Mouse (Mus musculus) testis, adult 2 months (tissue): ENCODE results near the gene Cacnb3.

ENCODE experiments used
- CTCF ChIP-seq: fragments of 200-500 bp; IDR thresholded peaks from 2 replicates; pipeline ENCODE4 v1.5.1; 2012; ENCODE audit warnings: low read depth, mild to moderate bottlenecking, inconsistent platforms, low read length, moderate library complexity; ENCODE audit not compliant: control insufficient read depth, insufficient read depth, insufficient replicate concordance
- POLR2A ChIP-seq: fragments of 200-500 bp; IDR thresholded peaks from 2 replicates; pipeline ENCODE4 v1.6.1; 2012; ENCODE audit warnings: low read depth, mild to moderate bottlenecking, inconsistent platforms, low read length, moderate library complexity; ENCODE audit not compliant: control insufficient read depth

- no peak for TF ChIP-seq CTCF
- TF ChIP-seq POLR2A, result no peak
Observed at GRCm38 (mm10) chr15:98640157-98640556, 9.5 kb downstream of the Cacnb3 start.
